Mouse (Mus musculus): ENCODE results near the gene Nup210.

DNA sequence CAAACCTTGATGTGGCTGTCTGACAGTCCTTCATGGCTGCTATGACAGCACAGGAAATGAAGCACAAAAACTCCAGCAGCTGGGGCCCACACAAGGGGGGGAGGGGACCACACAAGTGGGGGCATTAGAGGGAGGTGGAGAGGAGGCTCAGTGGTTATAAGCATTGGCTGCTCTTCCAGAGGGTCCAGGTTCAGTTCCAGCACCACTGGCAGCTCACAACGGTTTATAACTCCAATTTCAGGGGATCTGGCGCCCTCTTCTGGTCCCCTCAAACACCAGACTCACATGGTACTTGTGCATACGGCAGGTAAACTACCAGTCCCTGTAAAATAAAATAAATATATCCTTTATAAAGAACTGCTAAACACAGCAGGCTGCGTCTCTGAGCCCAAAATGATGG is 12.4 kb upstream of the Nup210 start:
- TF ChIP-seq CTCF (IDR thresholded peaks at IDR 0.05; ENCODE audit: extremely low read depth, insufficient read depth, insufficient read length, insufficient replicate concordance) (peak; percentile 37; the same call in 1 of the 2 replicates), POLR2A (IDR thresholded peaks at IDR 0.05; ENCODE audit: low read depth, low read length) (no peak)
